Mouse (Mus musculus) embryonic facial prominence, embryonic 13.5 days (tissue): ENCODE measurements around the gene Akr1b7. TPM values are rescaled to one million over a fixed set of nuclear protein-coding genes. Genes with fewer than 3 reads are reported as not detected.
"Not testable (repeated sequence)": the region's sequence is repeated elsewhere in the genome, so short reads cannot be mapped to it uniquely, and the experiment has no call there.

Experiments
- ATAC-seq: fragments of 200-750 bp; cut with Nextera tagmentation; 2 replicates; pipeline ENCODE4 v1.8.0; 2017; ENCODE audit warnings: low read depth; ENCODE audit not compliant: insufficient number of reproducible peaks, insufficient read depth, low FRiP score, low TSS enrichment
- H3K27ac ChIP-seq: fragments of 300-500 bp; sonication (generic); 2 replicates; pipeline ENCODE4 v1.5.1; 2015; ENCODE audit warnings: moderate library complexity, mild to moderate bottlenecking, inconsistent platforms
- H3K27me3 ChIP-seq: fragments of 300-500 bp; sonication (generic); 2 replicates; pipeline ENCODE4 v1.6.1; 2015; ENCODE audit warnings: mild to moderate bottlenecking, inconsistent platforms
- H3K36me3 ChIP-seq: fragments of 300-500 bp; sonication (generic); 2 replicates; pipeline ENCODE4 v1.6.1; 2015; ENCODE audit warnings: mild to moderate bottlenecking, inconsistent platforms
- H3K4me1 ChIP-seq: fragments of 300-500 bp; sonication (generic); 2 replicates; pipeline ENCODE4 v1.6.1; 2015; ENCODE audit warnings: inconsistent platforms
- H3K4me2 ChIP-seq: fragments of 300-500 bp; sonication (generic); 2 replicates; pipeline ENCODE4 v1.6.1; 2015; ENCODE audit warnings: moderate library complexity, mild to moderate bottlenecking, inconsistent platforms
- H3K4me3 ChIP-seq: fragments of 300-500 bp; sonication (generic); 2 replicates; pipeline ENCODE4 v1.5.1; 2015; ENCODE audit warnings: mild to moderate bottlenecking, inconsistent platforms
- H3K9ac ChIP-seq: fragments of 300-500 bp; sonication (generic); 2 replicates; pipeline ENCODE4 v1.6.1; 2015; ENCODE audit warnings: mild to moderate bottlenecking, inconsistent platforms
- H3K9me3 ChIP-seq: fragments of 300-500 bp; sonication (generic); 2 replicates; pipeline ENCODE4 v1.6.1; 2016; ENCODE audit warnings: inconsistent platforms
- WGBS: fragments of 180-500 bp; shearing (Covaris S2); methylation state at CpG from one replicate; pipeline ENCODE4 v1.1.7; 2015; ENCODE audit warnings: mixed read lengths; 5-methylcytosine and 5-hydroxymethylcytosine counted together
- polyA plus RNA-seq: library from polyadenylated mRNA; unstranded; fragments of >200 nt; fragmentation: Nextera tagmentation; extraction: Ambion mirVana; gene quantifications from 2 replicates; pipeline ENCODE4 v1.2.1, GENCODE M21; 2015

The Akr1b7 gene
- polyA plus RNA-seq = 0.41 TPM in 1 of 2 replicates, not detected in the other

DNA sequence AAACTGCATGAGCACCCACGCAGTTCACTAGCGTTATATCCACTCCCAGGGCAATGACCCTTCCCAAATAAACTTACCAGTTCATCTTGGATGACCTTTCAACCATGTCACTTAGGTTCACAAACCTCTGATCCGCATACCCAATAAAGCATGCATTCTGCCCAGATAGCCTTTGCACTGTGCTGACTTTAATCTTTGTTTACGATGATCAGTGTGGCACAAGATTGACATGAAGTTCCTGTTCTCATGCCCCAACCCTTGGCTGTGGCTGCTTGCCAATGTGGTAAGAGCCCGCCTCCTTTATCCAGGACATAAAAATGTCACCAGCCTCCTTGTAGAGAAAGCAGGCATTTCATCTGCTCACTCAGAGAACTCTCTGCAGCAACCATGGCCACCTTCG lies at the start of gene Akr1b7:
Gene Akr1b7 (plus strand): TSS at position 312 of the 400 bp plus-strand sequence.
- WGBS = 85% methylated on average over 6 of the region's 6 CpGs
- no peak within 1 kb of the TSS for H3K27ac ChIP-seq
- no peak within 1 kb of the TSS for H3K9ac ChIP-seq
- no peaks in the 10 kb centered on the region for H3K4me1 ChIP-seq
- no peak within 1 kb of the TSS for H3K4me2 ChIP-seq
- ATAC-seq = no peak
- no peaks in the 10 kb centered on the region for H3K36me3 ChIP-seq
- H3K4me3 ChIP-seq = no peak within 1 kb of the TSS
- H3K27me3 ChIP-seq = no peaks in the 10 kb centered on the region
- H3K9me3 ChIP-seq = no peaks in the 10 kb centered on the region

DNA sequence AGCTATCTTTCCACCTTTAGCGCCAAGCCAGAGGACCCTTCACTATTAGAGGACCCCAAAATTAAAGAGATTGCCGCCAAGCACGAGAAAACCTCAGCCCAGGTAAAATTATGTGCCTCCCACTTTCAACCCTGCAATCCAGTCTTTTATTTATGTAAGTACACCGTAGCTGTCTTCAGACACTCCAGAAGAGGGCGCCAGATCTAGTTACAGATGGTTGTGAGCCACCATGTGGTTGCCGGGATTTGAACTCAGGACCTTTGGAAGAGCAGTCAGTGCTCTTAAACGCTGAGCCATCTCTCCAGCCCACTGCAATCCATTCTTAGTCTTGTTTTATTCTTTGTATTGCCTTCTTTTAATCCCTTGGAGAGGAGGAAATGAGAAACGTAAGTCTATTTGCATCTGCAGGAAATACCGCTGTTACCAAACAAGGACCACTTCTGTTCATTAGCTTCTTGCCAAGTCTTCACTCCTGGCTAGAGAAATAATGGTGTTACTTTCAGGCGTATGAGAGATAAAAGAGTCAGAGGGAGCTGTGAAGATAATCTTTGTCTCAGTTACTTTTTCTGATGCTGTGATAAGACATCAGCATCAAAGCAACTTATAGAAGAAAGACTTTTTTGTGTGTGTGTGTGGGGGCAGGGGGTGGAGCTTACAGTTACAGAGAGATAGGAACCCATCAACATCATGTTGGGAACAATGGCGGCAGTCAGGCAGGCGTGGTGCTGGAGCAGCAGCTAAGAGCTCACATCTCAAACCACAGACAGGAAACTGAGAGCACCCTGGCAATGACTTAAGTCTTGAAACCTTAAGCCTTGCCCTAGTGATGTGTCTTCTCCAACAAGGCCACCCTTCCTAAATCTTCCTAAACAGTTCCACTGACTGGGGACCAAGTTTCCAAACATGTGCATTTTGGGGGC lies 47.7 kb upstream of the Akr1b7 start:
- 74% methylated on average over 12 of the region's 12 CpGs for WGBS
- ATAC-seq = no peak

DNA sequence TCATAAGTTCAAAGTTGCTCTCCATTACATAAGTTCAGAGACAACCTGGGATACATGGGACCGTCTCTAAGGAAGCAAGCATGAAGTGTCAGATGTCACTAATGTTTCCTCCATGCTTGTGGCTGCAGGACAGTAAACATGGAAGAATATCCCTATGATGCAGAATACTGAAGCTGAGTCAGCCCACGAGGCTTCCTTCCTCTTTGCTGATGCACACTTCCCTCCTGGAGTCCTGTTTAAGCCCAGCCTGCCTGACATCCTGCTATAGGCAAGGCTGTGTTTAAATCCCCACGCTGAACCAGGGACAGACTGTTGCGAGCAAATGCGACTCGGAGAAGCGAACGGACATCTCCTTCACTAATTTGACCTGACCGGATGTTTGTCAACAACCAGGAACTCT lies 44.1 kb upstream of the Akr1b7 start:
- Histone ChIP-seq H3K9me3 (no peaks in the 10 kb centered on the region), H3K4me1 (0 out of 2 replicates have a peak, but pooled peaks cover 3% of the 10 kb centered on the region), H3K36me3 (0 out of 2 replicates have a peak, but pooled peaks cover 2% of the 10 kb centered on the region), H3K27me3 (no peaks in the 10 kb centered on the region), H3K27ac (no peak overlapping the region), H3K4me3 (no peak overlapping the region), H3K9ac (no peak overlapping the region), H3K4me2 (no peak overlapping the region)
- ATAC-seq = no peak
- 71% methylated on average over 9 of the region's 9 CpGs for WGBS

More for the DNA sequence above, 47.7 kb upstream of the Akr1b7 start:
- Histone ChIP-seq H3K27me3 (no peaks in the 10 kb centered on the region), H3K27ac (no peak overlapping the region), H3K4me3 (no peak overlapping the region), H3K36me3 (0 out of 2 replicates have a peak, but pooled peaks cover 2% of the 10 kb centered on the region), H3K9me3 (no peaks in the 10 kb centered on the region), H3K9ac (no peak overlapping the region), H3K4me1 (0 out of 2 replicates have a peak, but pooled peaks cover 3% of the 10 kb centered on the region), H3K4me2 (no peak overlapping the region)

DNA sequence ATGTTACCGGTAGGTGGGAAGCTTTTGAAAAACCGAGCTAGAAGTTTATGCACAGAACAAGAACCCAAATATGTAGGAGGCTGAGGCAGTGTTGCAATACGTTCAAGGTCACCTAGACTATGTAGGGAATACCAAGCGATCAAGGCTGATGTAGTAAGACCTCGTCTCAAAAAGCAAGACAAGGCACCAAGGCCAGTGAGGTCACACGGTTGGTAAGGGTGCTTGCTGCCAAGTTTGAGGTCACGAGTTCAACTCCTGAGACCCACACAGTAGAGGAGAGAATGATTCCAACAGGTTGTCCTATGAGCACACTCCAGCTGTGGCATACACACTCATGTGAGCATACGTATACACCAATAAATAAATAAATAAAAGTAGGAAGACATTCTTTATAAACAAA lies 42.1 kb upstream of the Akr1b7 start:
- no peaks in the 10 kb centered on the region for H3K27me3 ChIP-seq
- WGBS = 84% methylated on average over 8 of the region's 8 CpGs
- H3K9ac ChIP-seq = no peak overlapping the region
- H3K4me3 ChIP-seq = no peak overlapping the region
- no peak for ATAC-seq
- no peaks in the 10 kb centered on the region for H3K9me3 ChIP-seq
- no peaks in the 10 kb centered on the region for H3K36me3 ChIP-seq
- H3K4me1 ChIP-seq = 0 out of 2 replicates have a peak, but pooled peaks cover 3% of the 10 kb centered on the region
- no peak overlapping the region for H3K27ac ChIP-seq
- H3K4me2 ChIP-seq = no peak overlapping the region

DNA sequence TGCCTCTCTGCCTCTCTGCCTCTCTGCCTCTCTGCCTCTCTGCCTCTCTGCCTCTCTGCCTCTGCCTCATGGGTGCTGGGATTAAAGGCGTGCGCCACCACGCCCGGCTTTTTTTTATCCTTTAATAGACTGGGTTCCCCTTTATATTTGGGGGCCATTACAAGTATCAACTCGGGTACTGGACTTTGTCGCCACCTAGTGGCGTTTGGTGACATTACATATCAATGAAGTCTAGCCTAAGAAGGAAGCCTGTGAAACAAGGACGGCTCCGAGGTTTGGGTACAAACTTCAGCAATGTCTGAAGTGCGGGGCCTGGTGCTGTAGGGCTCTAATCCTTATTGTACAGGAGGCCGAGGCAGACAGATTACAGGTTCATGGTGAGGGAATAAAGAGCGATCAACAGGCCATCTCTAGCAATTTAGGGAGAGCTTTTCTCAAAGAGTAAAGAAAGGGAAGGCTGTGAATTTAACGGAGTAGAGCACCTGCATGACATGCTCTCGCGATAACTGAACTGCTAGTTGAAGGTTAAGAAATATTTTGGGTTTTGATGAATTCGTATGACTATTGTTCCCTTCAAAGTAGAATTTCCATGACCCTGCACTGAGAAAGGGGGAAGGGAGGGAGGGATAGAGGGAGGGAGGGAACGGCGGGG lies 40.3 kb upstream of the Akr1b7 start:
- Histone ChIP-seq H3K9ac (peak overlapping the region; percentile 36; the same call in 1 of the 2 replicates), H3K36me3 (no peaks in the 10 kb centered on the region), H3K4me1 (0 out of 2 replicates have a peak, but pooled peaks cover 3% of the 10 kb centered on the region), H3K27me3 (no peaks in the 10 kb centered on the region), H3K4me2 (peak overlapping the region; percentile 47), H3K9me3 (no peaks in the 10 kb centered on the region), H3K27ac (no peak overlapping the region), H3K4me3 (0 out of 2 replicates have a peak overlapping the region, but pooled peaks have one; percentile 13)
- 23% methylated on average over 18 of the region's 18 CpGs for WGBS
- ATAC-seq = no peak; the same call in 1 of the 2 replicates

DNA sequence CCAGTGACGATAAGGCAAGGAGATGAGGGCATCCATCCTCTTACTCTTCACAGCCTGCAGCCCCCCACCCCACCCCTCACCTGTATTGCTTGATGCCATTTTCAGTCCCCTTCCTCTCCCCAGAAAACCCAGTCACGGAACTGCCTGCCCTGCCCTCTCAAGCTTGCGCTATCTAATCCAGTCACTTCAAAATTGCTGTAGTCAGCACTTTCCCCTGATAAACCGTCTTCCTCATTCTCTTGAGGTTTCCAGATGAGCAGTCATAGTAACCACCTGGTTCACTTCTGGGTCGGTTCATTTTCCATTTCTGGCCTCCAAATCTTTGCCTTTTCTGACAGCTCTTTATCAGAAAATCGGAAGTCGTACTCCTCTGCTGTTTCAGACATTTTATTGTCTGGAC lies 38.3 kb upstream of the Akr1b7 start:
- WGBS = 83% methylated on average over 7 of the region's 7 CpGs

DNA sequence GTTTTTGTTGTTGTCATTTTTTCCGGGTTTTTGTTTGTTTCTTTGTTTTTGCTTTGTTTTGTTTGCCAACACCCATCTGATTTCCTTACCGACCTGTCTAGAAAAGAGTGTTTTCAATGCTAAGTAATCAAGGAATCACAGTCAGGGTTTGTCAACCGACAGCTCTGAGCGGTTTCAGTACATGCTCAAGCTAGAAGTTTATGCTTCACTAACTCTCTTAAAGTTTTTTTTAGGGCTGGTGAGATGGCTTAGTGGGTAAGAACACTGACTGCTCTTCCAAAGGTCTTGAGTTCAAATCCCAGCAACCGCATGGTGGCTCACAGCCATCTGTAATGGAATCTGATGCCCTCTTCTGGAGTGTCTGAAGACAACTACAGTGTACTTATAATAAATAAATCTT lies 36.2 kb upstream of the Akr1b7 start:
- not testable (repeated sequence) for ATAC-seq

More for the DNA sequence above, 38.3 kb upstream of the Akr1b7 start:
- H3K36me3 ChIP-seq = no peaks in the 10 kb centered on the region
- H3K27me3 ChIP-seq = no peaks in the 10 kb centered on the region
- H3K4me2 ChIP-seq = no peak overlapping the region
- H3K9ac ChIP-seq = no peak overlapping the region
- H3K4me3 ChIP-seq = no peak overlapping the region
- no peaks in the 10 kb centered on the region for H3K4me1 ChIP-seq
- no peak overlapping the region for H3K27ac ChIP-seq
- no peak for ATAC-seq
- H3K9me3 ChIP-seq = no peaks in the 10 kb centered on the region

DNA sequence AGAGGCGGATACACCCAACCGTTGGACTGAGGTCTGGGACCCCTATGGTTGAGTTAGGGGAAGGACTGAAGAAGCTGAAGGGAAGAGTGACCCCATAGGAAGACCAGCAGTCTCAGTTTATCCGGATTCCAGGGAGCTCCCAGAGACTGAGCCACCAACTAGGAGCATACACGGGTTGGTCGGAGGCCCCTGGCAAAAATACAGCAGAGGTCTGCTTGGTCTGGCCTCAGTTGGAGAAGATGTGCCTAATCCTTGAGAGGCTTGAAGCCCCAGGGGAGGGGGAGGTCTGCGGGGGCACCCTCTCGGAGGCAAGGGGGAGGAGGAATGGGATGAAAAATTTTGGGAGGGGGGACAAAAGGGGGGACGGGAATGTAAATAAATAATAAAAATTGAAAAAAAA lies 28.7 kb upstream of the Akr1b7 start:
- ATAC-seq = no peak
- Histone ChIP-seq H3K4me1 (peaks cover 21% of the 10 kb centered on the region), H3K4me2 (peak overlapping the region; percentile 68), H3K27me3 (no peaks in the 10 kb centered on the region), H3K27ac (no peak overlapping the region), H3K4me3 (no peak overlapping the region), H3K9ac (no peak overlapping the region), H3K9me3 (no peaks in the 10 kb centered on the region), H3K36me3 (no peaks in the 10 kb centered on the region)
- WGBS = 41% methylated on average over 8 of the region's 8 CpGs

More for the DNA sequence above, 36.2 kb upstream of the Akr1b7 start:
- H3K4me3 ChIP-seq, H3K9ac ChIP-seq, H3K36me3 ChIP-seq, H3K4me1 ChIP-seq, H3K9me3 ChIP-seq, H3K27me3 ChIP-seq, H3K27ac ChIP-seq, H3K4me2 ChIP-seq: not testable (repeated sequence)
- 84% methylated on average over 5 of the region's 5 CpGs for WGBS

DNA sequence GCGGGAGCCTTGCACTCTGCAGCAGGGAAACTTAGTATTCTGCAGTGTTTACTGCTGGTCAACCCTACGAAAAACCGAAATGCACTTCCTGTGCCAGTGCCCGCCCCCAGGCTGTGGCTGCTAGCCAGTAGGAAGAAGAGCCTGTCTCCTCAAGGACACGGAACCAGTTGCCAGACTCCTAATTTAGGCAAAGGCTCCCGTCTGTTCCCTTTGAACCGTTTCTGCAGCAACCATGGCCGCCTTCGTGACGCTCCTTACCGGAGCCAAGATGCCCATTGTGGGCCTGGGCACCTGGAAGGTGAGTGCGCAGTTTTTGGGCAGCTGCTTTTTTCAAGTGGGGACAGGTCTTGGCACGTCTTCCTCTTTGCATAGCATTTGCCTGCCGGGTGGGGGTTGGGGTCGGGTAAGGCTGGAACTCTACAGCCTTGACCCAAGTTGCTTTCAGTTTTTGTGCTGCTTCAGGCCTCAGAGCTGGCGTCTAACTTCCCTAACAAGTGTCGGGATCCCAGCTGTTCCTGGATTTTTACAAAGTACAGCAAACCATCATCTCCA lies 27.9 kb upstream of the Akr1b7 start, which contains the start of gene Akr1b10:
Gene Akr1b10 (plus strand): TSS at position 109 of the 552 bp plus-strand sequence.
- WGBS = under 1% methylated on average over 17 of the region's 17 CpGs
- Histone ChIP-seq H3K4me2 (peak within 1 kb of the TSS; percentile 68), H3K27me3 (no peaks in the 10 kb centered on the region), H3K4me1 (peaks cover 21% of the 10 kb centered on the region), H3K9ac (peak within 1 kb of the TSS; percentile 63), H3K36me3 (no peaks in the 10 kb centered on the region; the same call in 1 of the 2 replicates), H3K9me3 (no peaks in the 10 kb centered on the region), H3K4me3 (peak within 1 kb of the TSS; percentile 47), H3K27ac (peak within 1 kb of the TSS; percentile 76)
- no peak for ATAC-seq

DNA sequence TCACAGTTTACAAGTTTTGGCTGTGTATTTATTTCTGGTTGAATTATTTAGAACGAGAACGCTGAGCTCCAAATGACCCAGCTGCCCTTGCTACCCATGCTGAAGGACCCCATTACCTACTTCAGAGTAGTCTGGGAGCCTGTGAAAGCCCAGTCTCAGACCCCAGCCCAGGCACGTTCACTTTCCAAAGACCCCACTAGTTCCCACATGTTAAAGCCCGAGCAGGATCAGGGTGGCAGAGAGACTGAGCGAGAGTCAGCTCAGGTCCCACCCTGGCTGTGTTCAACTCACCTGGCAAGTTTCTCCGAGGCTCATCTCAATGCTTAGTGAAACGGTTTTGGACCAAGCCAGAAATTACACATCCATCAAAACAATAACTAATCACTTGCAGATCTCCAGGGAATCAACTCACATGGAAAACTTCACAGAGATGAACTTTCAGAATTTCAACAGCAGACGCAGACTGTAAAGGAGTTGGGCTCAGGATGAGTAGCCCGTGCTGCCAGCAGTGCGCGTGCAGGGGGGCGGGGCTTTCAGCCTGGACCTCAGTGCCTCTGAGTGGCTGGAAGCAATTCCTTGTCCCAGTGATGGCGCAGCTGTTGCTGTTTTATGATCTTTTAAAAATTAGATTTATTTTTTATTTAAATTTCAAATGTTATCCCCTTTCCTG lies 27.3 kb upstream of the Akr1b7 start:
- Histone ChIP-seq H3K9ac (peak overlapping the region; percentile 63), H3K4me1 (peaks cover 21% of the 10 kb centered on the region), H3K36me3 (no peaks in the 10 kb centered on the region; the same call in 1 of the 2 replicates), H3K27me3 (no peaks in the 10 kb centered on the region), H3K9me3 (no peaks in the 10 kb centered on the region), H3K4me2 (peak overlapping the region; percentile 68), H3K4me3 (peak overlapping the region; percentile 47), H3K27ac (peak overlapping the region; percentile 76)
- ATAC-seq = no peak
- WGBS = 1% methylated on average over 13 of the region's 13 CpGs
